Mouse (Mus musculus): ENCODE measurements at regions not wholly inside any gene's neighbourhood (a gene's known extent, or its start where the extent isn't known, plus 50 kb on each side); places are given as distances from the start of the nearest gene placed in this dataset.

DNA sequence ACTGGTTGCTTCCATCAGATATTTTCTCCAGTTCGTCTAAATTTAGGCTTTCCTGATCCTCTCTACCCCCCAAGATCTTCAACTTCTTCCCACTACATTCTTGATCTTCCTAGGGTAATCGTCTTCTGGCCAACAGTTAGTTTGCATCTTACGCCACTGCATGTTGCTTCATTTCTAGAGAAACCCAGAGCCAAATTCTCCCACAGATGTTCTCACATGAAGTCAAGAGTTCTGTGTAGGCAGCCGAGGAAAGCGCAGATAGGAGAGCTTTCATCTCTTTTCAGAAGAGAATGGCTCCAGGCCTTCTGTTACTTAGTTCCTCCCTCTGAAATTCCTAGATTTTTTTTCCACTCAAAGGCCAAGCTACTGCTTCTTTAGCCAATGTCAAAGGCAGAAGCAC, 179.9 kb downstream of the Fgf10 start:
- Histone ChIP-seq H3K36me3 (replicated peaks) (no peaks in the 10 kb centered on the region), H3K4me1 (ENCODE audit: insufficient read depth, low read depth, low read length) (no peaks in the 10 kb centered on the region), H3K9me3 (replicated peaks) (no peaks in the 10 kb centered on the region), H3K4me3 (ENCODE audit: low read depth, low read length) (no peak overlapping the region), H3K27me3 (ENCODE audit: insufficient read depth, low read length) (peaks cover 8% of the 10 kb centered on the region; the same call in 1 of the 2 replicates)
- TF ChIP-seq POLR2AphosphoS5 (IDR thresholded peaks at IDR 0.05; ENCODE audit: insufficient replicate concordance, low read depth, low read length) (no peak), GATA1 (IDR thresholded peaks at IDR 0.05; ENCODE audit: borderline replicate concordance, low read length) (no peak), TAL1 (conservative IDR thresholded peaks at IDR 0.05; ENCODE audit: low read depth, low read length) (no peak), CTCF (IDR thresholded peaks at IDR 0.05; ENCODE audit: low read depth, low read length) (no peak), GATA2 (IDR thresholded peaks at IDR 0.05; ENCODE audit: borderline replicate concordance, low read depth, low read length) (no peak)
- no peak for ATAC-seq (ENCODE audit: extremely low read depth, insufficient number of reproducible peaks, low FRiP score, poor library complexity, severe bottlenecking)
- DNase-seq (ENCODE audit: low spot score) = no peak

DNA sequence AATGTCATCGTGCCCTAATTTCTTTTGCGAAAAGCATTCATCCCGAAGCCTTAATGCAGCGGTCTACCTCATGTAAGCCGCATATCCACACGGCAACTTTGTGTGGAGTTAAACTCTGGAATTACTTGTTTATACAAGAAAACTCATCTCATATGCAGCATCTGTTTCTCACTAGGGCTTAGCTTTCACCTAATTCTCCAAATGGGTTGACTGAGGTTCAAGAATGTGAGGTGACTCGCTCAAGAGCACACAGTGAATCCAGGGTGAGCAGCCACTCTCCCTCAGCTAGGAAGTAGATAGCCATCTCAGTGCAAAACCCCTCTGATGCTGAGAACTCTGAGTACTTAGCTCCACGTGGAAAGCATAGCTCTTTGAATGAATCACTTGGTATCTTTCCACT, 181.1 kb downstream of the Fgf10 start:
- no peak for DNase-seq (ENCODE audit: low spot score)
- no peaks in the 10 kb centered on the region for H3K4me1 ChIP-seq (ENCODE audit: insufficient read depth, low read depth, low read length)

DNA sequence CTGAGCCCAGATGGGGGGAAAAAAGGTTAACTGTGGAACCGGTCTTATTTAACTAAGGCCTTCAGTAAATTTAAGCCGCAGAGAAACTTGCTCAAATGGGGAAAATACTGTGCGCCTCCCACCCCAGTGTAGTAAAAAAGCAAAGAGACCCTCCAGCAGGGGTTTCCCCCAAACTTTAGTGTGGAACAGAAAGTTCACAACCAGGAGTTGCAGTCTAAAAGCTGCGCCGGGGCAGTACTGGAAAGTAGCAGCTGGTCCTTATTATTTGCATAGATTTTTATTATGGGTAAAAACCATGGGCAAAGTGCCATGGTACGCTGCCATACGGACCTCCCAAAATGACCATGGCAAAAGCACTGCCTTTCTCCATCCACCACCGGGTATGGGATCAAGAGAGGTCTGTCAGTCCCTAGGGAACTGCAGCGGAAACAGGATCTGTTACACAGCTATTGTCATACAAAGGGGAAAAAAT, 216.8 kb downstream of the Fgf10 start:
- H3K27me3 ChIP-seq (ENCODE audit: insufficient read depth, low read length) = no peaks in the 10 kb centered on the region; the same call in 1 of the 2 replicates
- TF ChIP-seq POLR2AphosphoS5 (IDR thresholded peaks at IDR 0.05; ENCODE audit: insufficient replicate concordance, low read depth, low read length) (no peak), TAL1 (conservative IDR thresholded peaks at IDR 0.05; ENCODE audit: low read depth, low read length) (no peak), GATA1 (IDR thresholded peaks at IDR 0.05; ENCODE audit: borderline replicate concordance, low read length) (no peak), GATA2 (IDR thresholded peaks at IDR 0.05; ENCODE audit: borderline replicate concordance, low read depth, low read length) (no peak), CTCF (IDR thresholded peaks at IDR 0.05; ENCODE audit: low read depth, low read length) (no peak)
- DNase-seq (ENCODE audit: low spot score) = no peak
- H3K4me3 ChIP-seq (ENCODE audit: low read depth, low read length) = no peak overlapping the region
- no peaks in the 10 kb centered on the region for H3K4me1 ChIP-seq (ENCODE audit: insufficient read depth, low read depth, low read length)
- no peaks in the 10 kb centered on the region for H3K36me3 ChIP-seq (replicated peaks)
- H3K9me3 ChIP-seq (replicated peaks) = no peaks in the 10 kb centered on the region
- ATAC-seq (ENCODE audit: extremely low read depth, insufficient number of reproducible peaks, low FRiP score, poor library complexity, severe bottlenecking) = no peak

More for the DNA sequence above, 181.1 kb downstream of the Fgf10 start:
- Histone ChIP-seq H3K27me3 (ENCODE audit: insufficient read depth, low read length) (peaks cover 2% of the 10 kb centered on the region; the same call in 1 of the 2 replicates), H3K9me3 (replicated peaks) (no peaks in the 10 kb centered on the region), H3K4me3 (ENCODE audit: low read depth, low read length) (no peak overlapping the region), H3K36me3 (replicated peaks) (no peaks in the 10 kb centered on the region)
- no peak for ATAC-seq (ENCODE audit: extremely low read depth, insufficient number of reproducible peaks, low FRiP score, poor library complexity, severe bottlenecking)
- TF ChIP-seq CTCF (IDR thresholded peaks at IDR 0.05; ENCODE audit: low read depth, low read length) = no peak
- TF ChIP-seq TAL1 (conservative IDR thresholded peaks at IDR 0.05; ENCODE audit: low read depth, low read length) = no peak
- TF ChIP-seq GATA2 (IDR thresholded peaks at IDR 0.05; ENCODE audit: borderline replicate concordance, low read depth, low read length) = no peak
- no peak for TF ChIP-seq POLR2AphosphoS5 (IDR thresholded peaks at IDR 0.05; ENCODE audit: insufficient replicate concordance, low read depth, low read length)
- TF ChIP-seq GATA1 (IDR thresholded peaks at IDR 0.05; ENCODE audit: borderline replicate concordance, low read length) = no peak

DNA sequence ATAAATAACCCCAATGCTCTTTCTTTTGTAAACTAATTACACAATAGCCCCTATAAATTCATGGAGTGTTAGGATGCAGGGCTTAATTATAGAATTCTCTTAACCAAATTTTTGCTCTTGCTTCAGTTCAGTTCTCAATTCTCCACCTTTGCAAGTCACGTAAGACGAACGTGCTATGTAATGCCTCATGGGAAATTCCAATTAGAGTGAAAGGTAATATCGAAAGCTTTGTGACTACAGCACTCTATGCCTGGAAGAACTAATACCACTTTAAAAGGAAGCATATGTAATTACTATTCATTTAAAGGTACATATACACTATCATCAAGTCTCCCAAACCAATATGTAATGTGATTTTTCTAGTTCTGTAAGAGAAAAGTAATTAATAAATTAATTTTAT, 225.5 kb downstream of the Fgf10 start:
- H3K4me1 ChIP-seq (ENCODE audit: insufficient read depth, low read depth, low read length) = no peaks in the 10 kb centered on the region
- TF ChIP-seq GATA2 (IDR thresholded peaks at IDR 0.05; ENCODE audit: borderline replicate concordance, low read depth, low read length) (no peak), GATA1 (IDR thresholded peaks at IDR 0.05; ENCODE audit: borderline replicate concordance, low read length) (no peak), CTCF (IDR thresholded peaks at IDR 0.05; ENCODE audit: low read depth, low read length) (no peak), TAL1 (conservative IDR thresholded peaks at IDR 0.05; ENCODE audit: low read depth, low read length) (no peak), POLR2AphosphoS5 (IDR thresholded peaks at IDR 0.05; ENCODE audit: insufficient replicate concordance, low read depth, low read length) (no peak)
- H3K9me3 ChIP-seq (replicated peaks) = no peaks in the 10 kb centered on the region
- H3K27me3 ChIP-seq (ENCODE audit: insufficient read depth, low read length) = no peaks in the 10 kb centered on the region
- no peak overlapping the region for H3K4me3 ChIP-seq (ENCODE audit: low read depth, low read length)
- H3K36me3 ChIP-seq (replicated peaks) = no peaks in the 10 kb centered on the region
- DNase-seq (ENCODE audit: low spot score) (no peak), ATAC-seq (ENCODE audit: extremely low read depth, insufficient number of reproducible peaks, low FRiP score, poor library complexity, severe bottlenecking) (no peak)

DNA sequence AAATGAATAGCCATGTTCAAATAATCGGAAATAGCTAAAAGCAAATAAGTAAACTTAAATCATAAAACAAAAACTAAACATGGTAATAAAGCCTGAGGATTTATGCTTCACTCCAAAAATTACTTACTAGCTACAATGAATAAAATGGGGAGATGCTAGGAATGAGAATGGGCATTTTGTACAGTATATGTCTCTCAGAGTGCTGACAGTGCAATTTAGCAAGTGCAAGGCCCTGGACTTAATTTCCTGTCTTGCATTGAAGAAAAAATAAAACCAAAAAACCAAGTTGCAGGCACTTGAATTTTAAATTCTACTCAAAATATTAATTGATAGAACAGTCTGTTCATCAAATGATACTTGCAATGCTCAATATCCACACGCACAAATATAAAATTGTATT, 232.4 kb downstream of the Fgf10 start:
- ATAC-seq (ENCODE audit: extremely low read depth, insufficient number of reproducible peaks, low FRiP score, poor library complexity, severe bottlenecking) (no peak), DNase-seq (ENCODE audit: low spot score) (no peak)
- H3K27me3 ChIP-seq (ENCODE audit: insufficient read depth, low read length) = no peaks in the 10 kb centered on the region
- H3K36me3 ChIP-seq (replicated peaks) = no peaks in the 10 kb centered on the region
- no peak for TF ChIP-seq CTCF (IDR thresholded peaks at IDR 0.05; ENCODE audit: low read depth, low read length)
- TF ChIP-seq GATA1 (IDR thresholded peaks at IDR 0.05; ENCODE audit: borderline replicate concordance, low read length) = no peak
- TF ChIP-seq POLR2AphosphoS5 (IDR thresholded peaks at IDR 0.05; ENCODE audit: insufficient replicate concordance, low read depth, low read length) = no peak
- no peak for TF ChIP-seq TAL1 (conservative IDR thresholded peaks at IDR 0.05; ENCODE audit: low read depth, low read length)
- H3K4me1 ChIP-seq (ENCODE audit: insufficient read depth, low read depth, low read length) = no peaks in the 10 kb centered on the region
- H3K9me3 ChIP-seq (replicated peaks) = no peaks in the 10 kb centered on the region
- no peak overlapping the region for H3K4me3 ChIP-seq (ENCODE audit: low read depth, low read length)

DNA sequence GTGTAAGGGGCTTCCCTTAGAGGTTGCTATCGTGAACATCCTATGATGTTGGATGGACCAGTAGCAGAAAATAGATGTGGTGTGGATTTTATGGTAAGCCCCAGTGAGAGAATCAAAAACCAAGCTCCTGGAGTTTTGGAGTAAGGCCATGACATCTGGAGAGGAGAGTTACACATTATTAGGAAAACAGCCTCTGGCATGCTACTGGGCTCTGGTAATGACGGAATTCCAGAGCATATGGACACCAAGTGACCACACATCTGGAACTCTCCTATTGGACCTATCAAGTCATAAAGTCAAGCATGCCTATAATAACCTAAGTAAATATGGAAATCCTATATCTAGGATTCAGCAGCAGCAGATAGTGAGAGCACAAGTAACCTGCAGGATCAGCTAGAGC, 240.8 kb downstream of the Fgf10 start:
- no peaks in the 10 kb centered on the region for H3K9me3 ChIP-seq (replicated peaks)
- H3K27me3 ChIP-seq (ENCODE audit: insufficient read depth, low read length) = no peaks in the 10 kb centered on the region
- TF ChIP-seq CTCF (IDR thresholded peaks at IDR 0.05; ENCODE audit: low read depth, low read length) (no peak), GATA2 (IDR thresholded peaks at IDR 0.05; ENCODE audit: borderline replicate concordance, low read depth, low read length) (no peak), GATA1 (IDR thresholded peaks at IDR 0.05; ENCODE audit: borderline replicate concordance, low read length) (no peak), POLR2AphosphoS5 (IDR thresholded peaks at IDR 0.05; ENCODE audit: insufficient replicate concordance, low read depth, low read length) (no peak)
- ATAC-seq (ENCODE audit: extremely low read depth, insufficient number of reproducible peaks, low FRiP score, poor library complexity, severe bottlenecking) = no peak
- H3K36me3 ChIP-seq (replicated peaks) = no peaks in the 10 kb centered on the region
- H3K4me3 ChIP-seq (ENCODE audit: low read depth, low read length) = no peak overlapping the region
- no peak for DNase-seq (ENCODE audit: low spot score)
- H3K4me1 ChIP-seq (ENCODE audit: insufficient read depth, low read depth, low read length) = no peaks in the 10 kb centered on the region
